Mouse (Mus musculus) liver, adult 2 months (tissue): ENCODE measurements around the gene Zfp523. TPM values are rescaled to one million over a fixed set of nuclear protein-coding genes. Genes with fewer than 3 reads are reported as not detected.

ENCODE experiments used
- DNase-seq: peaks from one replicate; pipeline ENCODE4 v3.0.0-alpha.2; 2011; ENCODE audit warnings: low read depth, low spot score; ENCODE audit errors: extremely low read depth
- H3K27ac ChIP-seq: fragments of 200-500 bp; replicated peaks from 2 replicates; pipeline ENCODE4 v1.5.1; 2012; ENCODE audit warnings: low read depth, mild to moderate bottlenecking, control low read depth, inconsistent platforms, low read length; ENCODE audit not compliant: insufficient read depth
- H3K27me3 ChIP-seq: fragments of 200-500 bp; 2 replicates; pipeline ENCODE4 v1.6.1; 2012; ENCODE audit warnings: mild to moderate bottlenecking, moderate library complexity, low read length, inconsistent platforms; ENCODE audit not compliant: control insufficient read depth, insufficient read depth
- H3K36me3 ChIP-seq: fragments of 200-500 bp; 2 replicates; pipeline ENCODE4 v1.6.1; 2012; ENCODE audit warnings: low read length, inconsistent platforms; ENCODE audit not compliant: control insufficient read depth, insufficient read depth
- H3K4me1 ChIP-seq: fragments of 200-500 bp; 2 replicates; pipeline ENCODE4 v1.6.1; 2011; ENCODE audit warnings: low read length; ENCODE audit not compliant: control insufficient read depth, insufficient read depth
- H3K4me3 ChIP-seq: fragments of 200-500 bp; 2 replicates; pipeline ENCODE4 v1.5.1; 2011; ENCODE audit warnings: low read depth, mild to moderate bottlenecking, control low read depth, low read length, moderate library complexity; ENCODE audit not compliant: insufficient read depth
- H3K79me2 ChIP-seq: fragments of 200-500 bp; 2 replicates; pipeline ENCODE4 v1.6.1; 2012; ENCODE audit warnings: inconsistent platforms, mild to moderate bottlenecking, low read length, moderate library complexity; ENCODE audit not compliant: control insufficient read depth, insufficient read depth
- H3K9ac ChIP-seq: fragments of 200-500 bp; 2 replicates; pipeline ENCODE4 v1.6.1; 2012; ENCODE audit warnings: low read depth, mild to moderate bottlenecking, control low read depth, inconsistent platforms, low read length
- CTCF ChIP-seq: fragments of 200-500 bp; IDR thresholded peaks from 2 replicates; pipeline ENCODE4 v1.5.1; 2011; ENCODE audit warnings: low read depth, low read length, control low read depth
- POLR2A ChIP-seq: fragments of 200-500 bp; IDR thresholded peaks from 2 replicates; pipeline ENCODE4 v1.6.1; 2011; ENCODE audit warnings: low read length, control low read depth; ENCODE audit not compliant: insufficient read depth; ENCODE audit errors: extremely low read depth
- WGBS: fragments of 180-500 bp; shearing (Covaris S2); methylation state at CpG from one replicate; pipeline ENCODE4 v1.1.7; 2018; 5-methylcytosine and 5-hydroxymethylcytosine counted together
- polyA plus RNA-seq: library from polyadenylated mRNA; depleted of rRNA; stranded (reverse); fragments of >200 nt; gene quantifications from 2 replicates; pipeline ENCODE4 v1.2.3, GENCODE M21; 2012; rRNA removed
- total RNA-seq: library from RNA; depleted of rRNA; stranded (reverse); fragments of >200 nt; gene quantifications from 2 replicates; pipeline ENCODE4 v1.2.3, GENCODE M21; 2014; rRNA removed

Zfp523 gene
- 10.4 and 13.2 TPM in 2 replicates for total RNA-seq
- 27.8 and 33.6 TPM in 2 replicates for polyA plus RNA-seq

- peak; percentile 39 for DNase-seq
- no peak; the same call in 1 of the 2 replicates for TF ChIP-seq POLR2A
- no peak for TF ChIP-seq CTCF
- no peaks in the 10 kb centered on the region; the same call in 1 of the 2 replicates for H3K79me2 ChIP-seq
- peak within 1 kb of the TSS; percentile 81 for H3K27ac ChIP-seq
- peaks cover 5% of the 10 kb centered on the region; the same call in 1 of the 2 replicates for H3K4me1 ChIP-seq
- peak within 1 kb of the TSS; percentile 98 for H3K9ac ChIP-seq
- peak within 1 kb of the TSS; percentile 61 for H3K4me3 ChIP-seq
- H3K36me3 ChIP-seq, result no peaks in the 10 kb centered on the region
- WGBS, result under 1% methylated on average over 82 of the region's 82 CpGs
- no peaks in the 10 kb centered on the region for H3K27me3 ChIP-seq
These were observed at the start of gene Zfp523 for GRCm38 (mm10) chr17:28176775-28177539. TSS of gene Zfp523 (plus strand) at chr17:28177129.

GRCm38 (mm10) chr17:28129796-28130195 lies 47.1 kb upstream of the Zfp523 start:
- TF ChIP-seq POLR2A (no peak), CTCF (no peak)
- WGBS, result 96% methylated on average over 5 of the region's 5 CpGs
- H3K4me3 ChIP-seq, result no peak overlapping the region

GRCm38 (mm10) chr17:28130391-28131125 lies 46.4 kb upstream of the Zfp523 start:
- no peak for TF ChIP-seq CTCF
- no peak for TF ChIP-seq POLR2A
- DNase-seq, result no peak
- no peaks in the 10 kb centered on the region for H3K4me1 ChIP-seq
- H3K4me3 ChIP-seq, result no peak overlapping the region
- no peak overlapping the region for H3K27ac ChIP-seq
- WGBS, result 62% methylated on average over 5 of the region's 5 CpGs
- H3K79me2 ChIP-seq, result no peaks in the 10 kb centered on the region
- no peaks in the 10 kb centered on the region for H3K27me3 ChIP-seq
- H3K9ac ChIP-seq, result no peak overlapping the region
- H3K36me3 ChIP-seq, result no peaks in the 10 kb centered on the region

More at GRCm38 (mm10) chr17:28129796-28130195, 47.1 kb upstream of the Zfp523 start:
- H3K27me3 ChIP-seq, result no peaks in the 10 kb centered on the region
- no peak overlapping the region for H3K9ac ChIP-seq
- H3K27ac ChIP-seq, result no peak overlapping the region
- H3K4me1 ChIP-seq, result no peaks in the 10 kb centered on the region
- no peak for DNase-seq
- H3K36me3 ChIP-seq, result no peaks in the 10 kb centered on the region
- no peaks in the 10 kb centered on the region for H3K79me2 ChIP-seq

GRCm38 (mm10) chr17:28131156-28131555 lies 45.8 kb upstream of the Zfp523 start:
- H3K27ac ChIP-seq, result no peak overlapping the region
- H3K36me3 ChIP-seq, result no peaks in the 10 kb centered on the region
- no peaks in the 10 kb centered on the region for H3K79me2 ChIP-seq
- no peaks in the 10 kb centered on the region for H3K27me3 ChIP-seq
- no peaks in the 10 kb centered on the region for H3K4me1 ChIP-seq
- H3K9ac ChIP-seq, result no peak overlapping the region
- no peak for DNase-seq
- H3K4me3 ChIP-seq, result no peak overlapping the region
- no peak for TF ChIP-seq POLR2A

GRCm38 (mm10) chr17:28133193-28133592 lies 43.7 kb upstream of the Zfp523 start:
- DNase-seq, result peak; percentile 13
- TF ChIP-seq POLR2A (no peak), CTCF (peak; percentile 79)
- Histone ChIP-seq H3K36me3 (no peaks in the 10 kb centered on the region), H3K4me1 (no peaks in the 10 kb centered on the region), H3K27me3 (no peaks in the 10 kb centered on the region), H3K4me3 (no peak overlapping the region), H3K79me2 (no peaks in the 10 kb centered on the region), H3K9ac (no peak overlapping the region), H3K27ac (no peak overlapping the region)
- 9% methylated on average over 14 of the region's 14 CpGs for WGBS
